Mouse (Mus musculus) thymus, adult 2 months (tissue): ENCODE results near the gene Aldh1l1. TPM values are rescaled to one million over a fixed set of nuclear protein-coding genes. Genes with fewer than 3 reads are reported as not detected.
A peak's percentile ranks its signal among the peaks of the same experiment; 100 is the strongest.

Experiments used
- DNase-seq: peaks from one replicate; pipeline ENCODE4 v3.0.0; 2021
- H3K27ac ChIP-seq: fragments of 200-500 bp; 2 replicates; pipeline ENCODE4 v1.5.1; 2012; ENCODE audit warnings: low read length, control low read depth; ENCODE audit not compliant: control insufficient read depth, insufficient read depth
- H3K27me3 ChIP-seq: fragments of 200-500 bp; 2 replicates; pipeline ENCODE4 v1.6.1; 2012; ENCODE audit warnings: mild to moderate bottlenecking, low read length, moderate library complexity, mixed read lengths; ENCODE audit not compliant: control insufficient read depth, insufficient read depth
- H3K36me3 ChIP-seq: fragments of 200-500 bp; 2 replicates; pipeline ENCODE4 v1.6.1; 2012; ENCODE audit warnings: mild to moderate bottlenecking, low read length, moderate library complexity; ENCODE audit not compliant: control insufficient read depth, insufficient read depth
- H3K4me1 ChIP-seq: fragments of 200-500 bp; replicated peaks from 2 replicates; pipeline ENCODE4 v1.6.1; 2012; ENCODE audit warnings: low read length; ENCODE audit not compliant: control insufficient read depth, insufficient read depth
- H3K4me3 ChIP-seq: fragments of 200-500 bp; 2 replicates; pipeline ENCODE4 v1.5.1; 2012; ENCODE audit warnings: mild to moderate bottlenecking, low read length, control low read depth, moderate library complexity; ENCODE audit not compliant: control insufficient read depth, insufficient read depth
- CTCF ChIP-seq: fragments of 200-500 bp; IDR thresholded peaks from 2 replicates; pipeline ENCODE4 v1.5.1; 2012; ENCODE audit warnings: mild to moderate bottlenecking, control low read depth, low read length, moderate library complexity, borderline replicate concordance; ENCODE audit not compliant: control insufficient read depth, poor library complexity, insufficient read depth; ENCODE audit errors: extremely low read depth
- POLR2A ChIP-seq: fragments of 200-500 bp; IDR thresholded peaks from 2 replicates; pipeline ENCODE4 v1.6.1; 2012; ENCODE audit warnings: mild to moderate bottlenecking, low read length, control low read depth, moderate library complexity; ENCODE audit not compliant: control insufficient read depth, poor library complexity, insufficient read depth; ENCODE audit errors: extremely low read depth
- WGBS: fragments of 180-500 bp; shearing (Covaris S2); methylation state at CpG from one replicate; pipeline ENCODE4 v1.1.7; 2018; 5-methylcytosine and 5-hydroxymethylcytosine counted together
- polyA plus RNA-seq: library from polyadenylated mRNA; depleted of rRNA; stranded (reverse); fragments of >200 nt; gene quantifications from 2 replicates; pipeline ENCODE4 v1.2.3, GENCODE M21; 2012

The Aldh1l1 gene
- polyA plus RNA-seq, 1 experiment, result 14.8 TPM

DNA sequence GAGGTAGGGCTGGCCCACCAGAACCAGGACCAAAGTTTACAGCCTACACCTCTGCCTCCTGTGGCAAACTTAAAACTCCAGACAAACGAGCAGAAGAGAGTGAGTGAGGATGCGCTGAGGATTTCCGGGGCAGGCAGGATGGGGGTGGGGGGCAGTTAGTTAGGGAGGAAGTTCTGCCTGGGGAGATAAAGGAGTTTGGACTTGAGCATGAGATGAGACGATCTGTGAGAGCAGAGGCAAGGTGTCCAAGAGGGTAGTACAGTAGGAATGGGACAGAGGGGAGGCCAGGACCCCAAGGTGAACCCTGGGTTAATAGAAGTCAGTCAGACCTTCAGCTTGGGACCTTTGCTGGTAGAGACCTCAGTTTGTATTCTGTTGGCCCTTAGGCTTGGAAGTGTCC lies 132.0 kb downstream of the Aldh1l1 start:
- 6% methylated on average over 4 of the region's 4 CpGs for WGBS

DNA sequence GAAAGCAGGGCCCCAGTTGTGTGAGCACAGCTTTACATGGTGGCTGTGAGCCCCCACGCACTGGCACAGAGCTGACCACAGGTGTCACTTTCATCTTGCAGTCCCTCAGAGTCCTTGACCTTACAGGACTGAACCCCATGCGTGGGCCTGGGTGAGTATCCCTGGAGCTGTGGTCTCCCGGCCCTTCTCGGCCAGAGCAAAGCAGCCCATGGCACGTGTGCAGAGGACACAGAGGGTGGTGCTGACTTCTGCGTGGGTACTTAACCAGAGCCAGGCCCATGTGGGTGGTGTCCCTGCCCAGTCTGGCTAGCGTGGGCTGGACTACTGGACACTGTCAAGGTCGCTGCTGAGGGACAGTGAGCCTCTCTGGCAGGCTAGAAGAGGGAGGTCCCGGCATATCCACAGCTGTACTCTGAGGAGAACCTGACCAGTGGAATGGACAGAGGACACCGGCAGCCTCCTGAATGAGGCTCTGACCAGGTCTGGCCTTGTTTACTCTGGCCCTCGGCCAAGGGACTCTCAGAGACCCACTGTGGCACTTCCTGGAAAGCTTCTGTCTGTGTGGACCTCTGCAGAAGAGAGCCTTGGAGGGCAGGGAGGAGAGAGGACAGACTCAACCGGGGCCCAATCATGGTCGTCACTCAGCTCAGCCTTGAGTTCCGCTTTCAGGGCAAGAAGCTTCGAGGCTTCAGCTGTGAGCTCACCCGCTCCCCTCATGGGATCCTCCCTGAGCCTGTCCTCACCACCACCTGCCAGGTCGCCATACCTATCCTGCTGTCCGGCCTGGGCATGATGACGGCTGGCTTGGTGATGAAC lies 132.8 kb downstream of the Aldh1l1 start:
- no peak overlapping the region for H3K27ac ChIP-seq
- no peak for TF ChIP-seq CTCF
- TF ChIP-seq POLR2A, result no peak
- H3K27me3 ChIP-seq, result no peaks in the 10 kb centered on the region
- peaks cover 35% of the 10 kb centered on the region for H3K4me1 ChIP-seq
- no peak overlapping the region for H3K4me3 ChIP-seq
- 78% methylated on average over 19 of the region's 19 CpGs for WGBS
- H3K36me3 ChIP-seq, result no peaks in the 10 kb centered on the region
- peak; percentile 26 for DNase-seq

More for the DNA sequence above, 132.0 kb downstream of the Aldh1l1 start:
- H3K36me3 ChIP-seq, result no peaks in the 10 kb centered on the region
- peak overlapping the region; percentile 56; the same call in 1 of the 2 replicates for H3K27ac ChIP-seq
- no peak overlapping the region for H3K4me3 ChIP-seq
- DNase-seq, result peak; percentile 75
- no peak for TF ChIP-seq CTCF
- TF ChIP-seq POLR2A, result no peak
- peaks cover 37% of the 10 kb centered on the region for H3K4me1 ChIP-seq
- no peaks in the 10 kb centered on the region for H3K27me3 ChIP-seq

- TF ChIP-seq POLR2A, result no peak
- TF ChIP-seq CTCF, result no peak
- WGBS, result 90% methylated on average over 5 of the region's 5 CpGs
- H3K4me3 ChIP-seq, result no peak overlapping the region
- H3K36me3 ChIP-seq, result no peaks in the 10 kb centered on the region
- H3K27ac ChIP-seq, result no peak overlapping the region
- peaks cover 35% of the 10 kb centered on the region for H3K4me1 ChIP-seq
- no peak for DNase-seq
- no peaks in the 10 kb centered on the region for H3K27me3 ChIP-seq
Observed at GRCm38 (mm10) chr6:90619936-90620335, 133.7 kb downstream of the Aldh1l1 start.

DNA sequence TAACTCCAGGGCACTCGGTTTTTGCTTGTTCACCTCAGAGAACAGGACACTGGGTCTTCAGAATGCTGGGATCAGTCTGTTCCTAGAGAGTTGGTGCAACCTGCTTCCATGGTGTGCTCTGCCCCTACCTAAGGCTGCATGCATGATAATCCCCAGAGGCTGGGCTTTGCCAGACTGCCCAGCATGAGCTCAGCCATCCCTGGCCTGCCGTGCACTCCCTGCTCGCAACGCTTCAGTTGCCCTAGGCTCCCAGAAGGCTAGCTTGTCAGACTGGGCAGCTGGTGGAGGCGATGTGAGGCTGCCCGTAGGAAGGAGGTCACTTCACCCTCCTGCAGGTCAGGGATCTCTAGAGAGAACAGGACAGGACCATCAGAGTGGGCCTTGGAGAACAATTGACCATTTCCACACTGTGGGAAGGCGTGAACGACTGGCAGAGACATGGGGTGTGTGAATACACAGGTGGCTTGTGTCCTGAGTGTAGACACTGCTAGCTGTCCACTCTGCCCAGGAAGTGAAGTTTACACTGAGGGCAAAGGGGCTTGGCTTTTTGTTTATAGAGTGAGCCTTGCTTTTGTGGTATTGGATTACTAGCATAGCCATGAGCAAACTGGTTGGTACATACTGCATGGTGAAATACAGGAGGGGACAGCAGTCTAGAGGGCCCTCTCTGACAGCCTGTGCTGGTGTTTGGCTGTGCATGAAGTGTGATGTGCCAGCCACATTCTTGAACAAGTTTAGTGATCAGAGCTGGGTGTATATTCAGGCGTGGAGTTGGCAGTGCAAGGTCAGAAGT lies 134.8 kb downstream of the Aldh1l1 start:
- WGBS, result 91% methylated on average over 9 of the region's 9 CpGs
- Histone ChIP-seq H3K36me3 (no peaks in the 10 kb centered on the region), H3K4me3 (no peak overlapping the region), H3K27me3 (no peaks in the 10 kb centered on the region), H3K27ac (no peak overlapping the region), H3K4me1 (peaks cover 42% of the 10 kb centered on the region)
- TF ChIP-seq CTCF (no peak), POLR2A (no peak)
- no peak for DNase-seq

GRCm38 (mm10) chr6:90621584-90621890 lies 135.3 kb downstream of the Aldh1l1 start:
- H3K27ac ChIP-seq, result no peak overlapping the region
- no peaks in the 10 kb centered on the region for H3K36me3 ChIP-seq
- H3K27me3 ChIP-seq, result no peaks in the 10 kb centered on the region
- TF ChIP-seq POLR2A, result no peak
- no peak for TF ChIP-seq CTCF
- H3K4me3 ChIP-seq, result no peak overlapping the region
- H3K4me1 ChIP-seq, result peaks cover 42% of the 10 kb centered on the region
- 96% methylated on average over 6 of the region's 6 CpGs for WGBS
- no peak for DNase-seq

DNA sequence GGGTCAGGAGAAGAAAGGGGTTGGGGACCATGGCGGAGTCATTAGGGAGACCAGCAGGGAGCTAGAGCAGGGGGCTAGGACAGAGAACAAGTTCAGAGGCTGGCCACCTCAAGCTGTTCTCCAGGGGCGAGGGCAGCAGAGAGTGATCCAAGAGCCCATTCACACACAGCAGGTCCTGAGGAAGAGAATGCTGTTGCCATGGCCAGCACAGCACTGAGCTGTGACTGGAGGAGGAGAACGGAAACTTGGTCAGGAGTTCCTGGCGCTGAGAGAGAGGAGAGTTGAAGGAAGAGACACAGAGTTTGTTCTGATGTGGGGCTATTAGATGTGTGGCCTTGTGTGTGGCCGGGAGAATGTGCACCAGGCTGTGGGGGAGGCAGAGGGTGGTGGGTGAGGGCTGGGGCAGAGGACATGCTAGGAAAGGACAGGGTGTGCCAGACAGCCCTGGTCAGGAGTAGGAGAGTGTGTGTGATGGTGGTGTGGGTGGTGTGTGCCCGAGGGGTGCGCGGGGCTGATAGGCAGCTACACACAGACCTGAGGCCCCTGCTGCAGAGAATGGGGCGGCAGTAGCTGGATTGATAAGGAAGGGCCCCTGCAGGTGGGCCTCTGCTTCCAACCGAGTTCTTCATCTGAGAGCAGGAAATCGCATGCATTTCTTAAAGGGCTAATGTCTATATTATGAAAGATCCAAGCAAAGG lies 136.7 kb downstream of the Aldh1l1 start:
- no peak for DNase-seq
- Histone ChIP-seq H3K27me3 (no peaks in the 10 kb centered on the region), H3K4me1 (peaks cover 36% of the 10 kb centered on the region), H3K27ac (no peak overlapping the region), H3K4me3 (no peak overlapping the region), H3K36me3 (no peaks in the 10 kb centered on the region)
- WGBS, result 41% methylated on average over 11 of the region's 11 CpGs
- TF ChIP-seq CTCF, result no peak
- TF ChIP-seq POLR2A, result 0 out of 2 replicates have a peak, but pooled peaks have one; percentile 18
